Mouse (Mus musculus) MN1 (cell line): ENCODE measurements around the gene Slc1a5.

ENCODE experiments used
- DNase-seq: peaks from one replicate; pipeline ENCODE4 v3.0.0-alpha.2; 2016; ENCODE audit warnings: low spot score

Slc1a5 gene

GRCm38 (mm10) chr7:16819794-16820193, 38.7 kb downstream of the Slc1a5 start:
- DNase-seq = no peak

DNA sequence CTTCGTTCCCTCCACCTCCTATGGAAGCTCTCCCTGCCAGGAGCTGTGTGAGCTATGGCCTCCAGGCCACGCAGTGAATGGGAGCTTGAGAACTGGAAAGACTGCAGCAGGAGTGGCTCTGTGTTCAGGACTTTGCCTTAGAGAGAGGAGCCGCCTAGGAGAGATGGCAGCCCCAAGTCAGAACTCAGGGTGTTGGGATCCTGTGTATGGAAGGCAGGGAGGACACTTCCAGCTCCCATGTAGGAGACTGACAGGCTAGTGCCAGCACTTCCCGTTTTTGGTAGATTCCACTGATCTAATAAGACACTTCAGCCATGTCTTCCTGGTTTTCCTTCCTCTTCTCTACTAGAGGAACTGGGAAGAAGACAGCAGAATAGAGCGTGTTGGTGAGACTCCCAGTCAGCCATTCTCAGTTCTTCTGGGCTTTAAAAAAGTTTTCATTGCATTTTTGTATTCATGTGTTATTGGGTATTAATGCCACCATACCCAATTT, 39.2 kb downstream of the Slc1a5 start:
- no peak for DNase-seq

DNA sequence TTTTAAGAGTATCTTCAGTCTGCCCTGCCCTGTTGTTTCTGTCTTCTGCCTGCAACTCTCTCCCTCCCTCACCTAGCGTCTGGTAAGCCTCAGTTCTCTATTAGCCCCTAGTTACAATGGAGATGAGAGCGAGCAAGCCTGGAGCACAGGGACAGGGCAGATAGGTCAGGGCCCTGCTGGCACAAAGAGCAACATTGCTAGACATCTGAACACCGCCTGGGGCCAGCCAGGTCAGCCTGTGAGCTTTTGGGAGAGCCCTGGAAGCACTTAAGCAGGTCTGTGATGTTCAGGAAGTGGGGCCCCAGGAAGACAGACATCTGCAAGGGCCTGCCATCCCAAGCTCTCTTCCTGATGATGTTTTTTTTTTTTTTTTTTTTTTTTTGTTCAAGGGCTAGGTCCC, 40.0 kb downstream of the Slc1a5 start:
- DNase-seq = no peak

DNA sequence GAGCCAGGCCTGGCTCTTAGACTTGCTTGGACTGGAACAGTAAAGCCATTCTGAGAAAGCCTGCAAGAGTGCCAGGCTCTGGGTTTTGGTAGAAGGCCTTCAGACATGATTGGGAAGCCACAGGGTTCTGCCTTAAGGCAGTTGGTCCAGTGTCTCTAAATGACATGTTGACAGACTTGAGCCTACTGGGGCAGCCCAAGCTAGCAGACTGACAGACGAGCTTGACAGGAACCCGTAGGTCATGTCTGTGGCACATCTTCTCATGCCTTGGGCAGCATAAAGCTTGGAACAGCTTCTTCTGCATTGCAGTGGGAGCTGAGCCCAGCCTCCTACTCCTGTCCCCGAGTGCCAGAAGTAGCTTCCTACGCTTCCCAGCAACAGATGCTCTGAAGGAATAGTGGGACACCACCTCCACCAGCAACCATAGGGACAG, 40.5 kb downstream of the Slc1a5 start:
- no peak for DNase-seq

DNA sequence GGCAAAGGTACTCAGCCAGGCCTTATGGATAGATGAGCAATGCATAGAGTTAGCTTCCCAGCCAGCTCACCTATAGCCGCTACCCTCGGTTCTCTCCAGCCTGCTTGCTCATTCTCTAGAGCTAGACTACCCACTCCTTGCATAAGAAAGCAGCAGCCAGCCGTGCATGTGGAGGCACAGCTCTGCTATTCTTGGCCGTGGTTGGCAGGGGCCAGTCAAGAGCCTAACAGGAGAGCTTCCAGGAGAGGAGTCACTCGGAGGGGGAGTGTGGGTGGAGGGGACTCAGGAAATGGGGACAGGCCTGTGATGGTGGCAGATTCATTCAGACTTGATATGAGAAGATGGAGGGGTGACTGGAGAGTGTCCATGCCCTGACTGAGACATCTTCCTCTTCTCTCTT, 42.6 kb downstream of the Slc1a5 start:
- DNase-seq = peak; percentile 29

GRCm38 (mm10) chr7:16825785-16826184, 44.6 kb downstream of the Slc1a5 start:
- DNase-seq = peak; percentile 77

- peak; percentile 67 for DNase-seq
Measured at GRCm38 (mm10) chr7:16826571-16826970, 45.4 kb downstream of the Slc1a5 start.

- DNase-seq = no peak
Measured at GRCm38 (mm10) chr7:16827274-16827673, 46.1 kb downstream of the Slc1a5 start.

DNA sequence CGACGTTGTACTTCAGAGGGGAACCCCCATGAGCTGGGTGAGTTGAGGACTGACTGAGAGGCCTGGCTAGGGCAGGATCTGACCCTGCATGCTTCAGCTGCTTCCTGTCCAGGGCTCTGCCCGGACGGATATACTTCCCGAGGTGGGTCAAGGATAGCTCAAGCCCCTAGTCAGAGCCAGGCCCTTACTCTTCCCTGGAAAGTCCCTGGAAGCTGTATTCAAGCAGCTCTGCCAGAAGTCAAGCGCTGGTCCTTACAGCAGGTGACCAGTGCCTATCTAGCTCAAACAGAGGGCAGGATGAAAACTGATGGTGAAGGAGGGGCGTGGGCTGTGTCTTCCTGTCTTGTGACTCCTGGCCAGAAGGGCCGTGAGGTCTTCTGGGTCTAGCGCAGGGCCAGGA, 49.3 kb downstream of the Slc1a5 start:
- no peak for DNase-seq

GRCm38 (mm10) chr7:16837916-16838803, 57.0 kb downstream of the Slc1a5 start:
- DNase-seq = no peak

DNA sequence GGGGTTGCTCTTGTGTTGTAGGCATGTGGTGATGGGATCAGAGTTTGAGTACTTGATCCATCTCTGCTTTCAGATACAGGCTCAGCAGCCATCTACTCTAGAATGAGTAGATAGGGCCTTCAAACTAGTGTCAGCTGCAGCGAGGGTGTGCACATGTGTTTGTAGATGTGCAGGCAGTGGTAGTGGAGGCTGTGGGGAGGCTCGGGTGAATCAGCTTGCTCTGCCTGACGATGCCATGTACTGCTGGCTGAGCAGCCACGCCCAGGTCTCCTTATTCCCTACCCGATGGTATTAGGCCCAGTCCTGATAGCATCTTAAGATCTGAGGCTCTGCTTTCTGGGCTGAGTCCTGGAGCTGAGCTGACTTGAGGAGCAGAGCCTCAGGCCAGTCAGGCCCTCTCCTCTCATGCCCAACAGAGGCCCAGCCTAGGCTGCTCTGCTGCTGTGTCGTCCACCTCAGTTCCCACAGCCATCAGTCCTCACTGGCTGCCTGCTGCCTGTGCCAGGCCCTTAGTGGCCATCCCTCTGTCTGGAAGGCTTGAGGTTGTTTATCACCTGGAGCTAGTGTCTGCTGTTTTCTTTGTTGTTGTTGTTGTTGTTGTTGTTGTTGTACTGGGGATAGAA, 57.8 kb downstream of the Slc1a5 start:
- peak; percentile 80 for DNase-seq

GRCm38 (mm10) chr7:16839427-16840108, 58.4 kb downstream of the Slc1a5 start:
- no peak for DNase-seq

- no peak for DNase-seq
Measured at GRCm38 (mm10) chr7:16840109-16840491, 59.0 kb downstream of the Slc1a5 start.

GRCm38 (mm10) chr7:16841078-16841477, 59.9 kb downstream of the Slc1a5 start:
- DNase-seq = no peak

- DNase-seq = no peak
Measured at GRCm38 (mm10) chr7:16841561-16842560, 60.7 kb downstream of the Slc1a5 start.

DNA sequence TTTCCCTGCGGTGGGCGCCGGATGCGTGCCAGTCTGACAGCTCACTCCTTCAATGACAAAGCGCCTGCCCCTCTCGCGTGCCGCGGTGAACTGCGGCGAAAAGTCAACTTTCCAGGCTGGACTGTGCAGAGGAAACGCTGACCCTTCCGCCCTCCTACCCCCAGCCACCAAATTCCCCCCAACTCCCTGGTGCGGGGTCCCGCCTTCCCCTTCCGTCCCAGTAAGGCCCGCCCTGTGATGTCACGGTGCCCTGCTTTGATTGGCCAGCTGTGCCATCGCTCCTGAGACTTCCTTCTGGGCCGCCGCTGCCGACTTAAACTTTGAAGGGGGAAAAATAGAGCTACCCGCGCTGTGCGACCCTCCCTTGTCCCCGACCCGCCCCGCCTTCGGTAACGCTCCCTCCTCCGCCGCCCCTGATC, 61.5 kb downstream of the Slc1a5 start, which contains the start of gene Prkd2:
Gene Prkd2, plus strand, starts transcription at position 258 of the 419 bp plus-strand sequence.
- peak; percentile 42 for DNase-seq

GRCm38 (mm10) chr7:16843441-16844171, 62.5 kb downstream of the Slc1a5 start:
- no peak for DNase-seq

GRCm38 (mm10) chr7:16844696-16845071, 63.5 kb downstream of the Slc1a5 start:
- no peak for DNase-seq

DNA sequence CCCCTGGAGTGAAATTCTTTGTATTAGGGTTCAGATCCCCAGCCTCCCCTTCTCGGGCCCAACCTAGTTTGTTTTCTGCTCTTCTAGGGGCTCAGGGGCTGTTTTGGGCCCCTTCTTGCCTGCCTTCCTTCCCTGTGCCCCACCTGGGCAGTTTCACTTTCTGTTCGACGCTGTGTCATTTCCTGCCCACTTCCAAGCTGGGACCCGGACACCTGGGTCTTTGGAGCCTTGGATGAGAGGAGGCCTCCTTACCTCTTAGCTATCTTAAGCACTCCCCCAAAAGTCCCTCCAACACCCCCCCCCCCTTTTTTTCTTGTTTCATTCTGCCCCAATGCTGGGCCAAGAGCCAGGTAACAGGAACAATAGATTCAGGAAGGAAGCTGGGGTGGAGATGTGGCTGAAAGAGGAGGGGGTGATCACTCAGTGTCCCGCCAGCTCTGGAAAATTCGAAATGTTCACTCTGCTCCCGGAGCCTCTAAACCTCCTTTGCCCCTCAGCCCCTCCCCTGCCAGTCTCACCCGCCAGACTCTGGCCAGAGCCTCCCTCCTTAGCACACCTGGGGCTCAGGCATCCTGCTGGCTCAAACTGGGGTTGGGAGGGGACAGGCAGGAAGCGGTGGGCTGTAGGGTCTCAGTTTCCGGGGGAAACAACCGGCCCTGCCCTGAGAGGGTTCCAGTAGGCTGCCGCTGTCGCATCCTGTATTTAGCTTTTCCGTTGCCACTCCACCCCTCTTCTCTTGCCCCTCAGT, 64.1 kb downstream of the Slc1a5 start:
- DNase-seq = no peak

DNA sequence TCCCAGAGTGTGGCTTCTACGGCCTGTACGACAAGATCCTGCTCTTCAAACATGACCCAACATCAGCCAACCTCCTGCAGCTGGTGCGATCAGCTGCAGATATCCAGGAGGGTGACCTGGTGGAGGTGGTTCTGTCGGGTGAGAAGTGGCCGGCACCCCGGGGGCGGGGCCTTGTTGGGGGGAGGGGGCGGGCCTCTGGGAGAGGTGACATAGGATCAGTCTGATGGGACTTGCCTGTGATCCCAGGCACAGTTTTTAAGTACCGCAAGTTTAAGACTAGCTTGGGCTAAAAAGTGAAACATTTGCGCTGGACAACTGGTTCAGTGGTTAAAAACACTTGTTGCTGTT, 64.7 kb downstream of the Slc1a5 start:
- no peak for DNase-seq
